11 mouse cellular contexts compared by ENCODE assay signal in the genomic region with DNA sequence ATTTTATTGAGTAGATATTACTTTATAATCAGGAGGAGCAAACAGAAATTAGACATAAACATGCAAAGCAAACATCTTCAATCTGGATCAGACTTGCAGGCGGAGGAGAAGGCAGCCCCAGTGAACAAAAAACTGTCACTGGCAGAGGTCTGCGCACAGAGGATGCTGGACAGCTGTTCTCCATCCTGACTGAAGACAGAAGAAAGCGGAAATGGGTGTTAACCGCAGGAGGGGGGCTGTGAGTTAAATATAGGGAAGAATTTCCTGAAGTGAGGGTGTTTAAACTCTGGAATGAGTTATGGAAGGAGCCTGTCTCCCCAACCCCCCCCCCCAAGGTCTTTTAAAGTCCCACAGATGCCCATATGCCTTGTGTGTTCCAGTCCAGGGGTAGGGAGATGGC.
DNase-seq lines count a peak whose midpoint lies in the region; ATAC-seq and TF ChIP-seq lines count a peak whose summit lies in the region.
"Had no signal": no experiment of that assay in that cellular context is flagged by ENCODE, and none has a peak within 500 bp of the region (broad histone marks: within the 10 kb centered on the region; RNA-seq: fewer than 3 reads in every experiment).

No protein-coding gene starts in this region.

- no peaks in the 10 kb centered on the region; the same call in 1 of the 2 replicates for H3K9me3 ChIP-seq in lung, embryonic 14.5 days (ENCODE audit: low read depth, low read length)
- no peaks in the 10 kb centered on the region for H3K9me3 ChIP-seq in limb, embryonic 13.5 days
- no peaks in the 10 kb centered on the region for H3K9me3 ChIP-seq in stomach, postnatal 0 days (ENCODE audit: control insufficient read depth, low read length)
- H3K9me3 ChIP-seq: forebrain, embryonic 12.5 days had no signal

- H3K9ac ChIP-seq in lung, embryonic 14.5 days, result no peak overlapping the region
- no peak overlapping the region for H3K9ac ChIP-seq in limb, embryonic 13.5 days
- no peak overlapping the region for H3K9ac ChIP-seq in stomach, postnatal 0 days (ENCODE audit: low read length)
- H3K9ac ChIP-seq: forebrain, embryonic 12.5 days had no signal

- no peaks in the 10 kb centered on the region for H3K36me3 ChIP-seq in lung, embryonic 14.5 days (ENCODE audit: insufficient read depth)
- H3K36me3 ChIP-seq in limb, embryonic 13.5 days, result no peaks in the 10 kb centered on the region
- no peaks in the 10 kb centered on the region for H3K36me3 ChIP-seq in stomach, postnatal 0 days (ENCODE audit: control insufficient read depth, insufficient read depth, low read length)
- H3K36me3 ChIP-seq: forebrain, embryonic 12.5 days; hindbrain, embryonic 10.5 days had no signal

- TF ChIP-seq POLR2A in lung, adult 2 months (IDR thresholded peaks at IDR 0.05; ENCODE audit: borderline replicate concordance, extremely low read depth, low read depth, low read length), result no peak

- DNase-seq in lung, embryonic 14.5 days, result peak; percentile 92
- DNase-seq in lung, adult 2 months, result no peak
- DNase-seq in heart, postnatal 4 days, result peak; percentile 55
- no peak for DNase-seq in stomach, postnatal 0 days (ENCODE audit: low spot score)
- DNase-seq in layer of hippocampus, adult 9-11 months, result no peak
- no peak for DNase-seq in cerebellum, adult 11-12 months
- no peak for DNase-seq in embryo, embryonic 11 days
- DNase-seq: cerebellum, postnatal 36 days had no signal

- ATAC-seq in lung, embryonic 14.5 days (ENCODE audit: insufficient read depth), result peak; percentile 78
- no peak for ATAC-seq in limb, embryonic 13.5 days (ENCODE audit: low FRiP score, low read depth)
- ATAC-seq in stomach, postnatal 0 days (ENCODE audit: low FRiP score, low TSS enrichment), result no peak; the same call in 1 of the 2 replicates

- peak overlapping the region; percentile 51; the same call in 1 of the 2 replicates for H3K27ac ChIP-seq in lung, embryonic 14.5 days (ENCODE audit: low read depth)
- H3K27ac ChIP-seq in limb, embryonic 13.5 days, result no peak overlapping the region; the same call in 1 of the 2 replicates
- 0 out of 2 replicates have a peak overlapping the region, but pooled peaks have one; percentile 18 for H3K27ac ChIP-seq in stomach, postnatal 0 days (replicated peaks)
- H3K27ac ChIP-seq: forebrain, embryonic 12.5 days; hindbrain, embryonic 10.5 days had no signal

- WGBS in lung, embryonic 14.5 days, result 39% methylated on average over 4 of the region's 4 CpGs
- WGBS in lung, adult 2 months, result 46% methylated on average over 4 of the region's 4 CpGs
- WGBS in limb, embryonic 13.5 days, result 31% methylated on average over 4 of the region's 4 CpGs
- 46% methylated on average over 4 of the region's 4 CpGs for WGBS in stomach, postnatal 0 days

- no peak for TF ChIP-seq EP300 in stomach, postnatal 0 days (optimal IDR thresholded peaks at IDR 0.05)

- peaks cover 42% of the 10 kb centered on the region for H3K4me1 ChIP-seq in lung, embryonic 14.5 days (ENCODE audit: insufficient read depth)
- H3K4me1 ChIP-seq in lung, adult 2 months (ENCODE audit: control insufficient read depth, insufficient read depth, low read length), result peaks cover 7% of the 10 kb centered on the region
- peaks cover 62% of the 10 kb centered on the region for H3K4me1 ChIP-seq in limb, embryonic 13.5 days
- H3K4me1 ChIP-seq in stomach, postnatal 0 days (replicated peaks; ENCODE audit: control insufficient read depth, insufficient read depth), result 0 out of 2 replicates have a peak, but pooled peaks cover 2% of the 10 kb centered on the region

- H3K27me3 ChIP-seq in lung, embryonic 14.5 days (ENCODE audit: insufficient read depth, low read length), result no peaks in the 10 kb centered on the region
- peaks cover 38% of the 10 kb centered on the region for H3K27me3 ChIP-seq in limb, embryonic 13.5 days
- H3K27me3 ChIP-seq in stomach, postnatal 0 days (ENCODE audit: control insufficient read depth, insufficient read depth, low read length), result no peaks in the 10 kb centered on the region
- H3K27me3 ChIP-seq: forebrain, embryonic 12.5 days had no signal

- no peak for TF ChIP-seq CTCF in lung, embryonic 14.5 days (IDR thresholded peaks at IDR 0.05; ENCODE audit: low read depth)
- no peak for TF ChIP-seq CTCF in lung, adult 2 months (IDR thresholded peaks at IDR 0.05; ENCODE audit: insufficient read depth, low read length)
- TF ChIP-seq CTCF in stomach, postnatal 0 days (IDR thresholded peaks at IDR 0.05; ENCODE audit: low read depth), result no peak

- H3K4me2 ChIP-seq in lung, embryonic 14.5 days, result no peak overlapping the region
- 0 out of 2 replicates have a peak overlapping the region, but pooled peaks have one; percentile 2 for H3K4me2 ChIP-seq in limb, embryonic 13.5 days (replicated peaks)
- no peak overlapping the region for H3K4me2 ChIP-seq in stomach, postnatal 0 days (replicated peaks; ENCODE audit: low read depth)
- H3K4me2 ChIP-seq: forebrain, embryonic 12.5 days had no signal

- no peak overlapping the region for H3K4me3 ChIP-seq in lung, embryonic 14.5 days (ENCODE audit: low read depth, low read length)
- H3K4me3 ChIP-seq in lung, adult 2 months (replicated peaks; ENCODE audit: extremely low read depth, low read depth, low read length), result no peak overlapping the region
- H3K4me3 ChIP-seq in limb, embryonic 13.5 days, result no peak overlapping the region
- no peak overlapping the region for H3K4me3 ChIP-seq in stomach, postnatal 0 days (ENCODE audit: low read depth, low read length)
- H3K4me3 ChIP-seq: forebrain, embryonic 12.5 days; hindbrain, embryonic 10.5 days had no signal

Comparison
In these comparisons a context has a peak if more than half of its experiments do, and no peak if none do; other contexts are left out.
1. DNase-seq: peak in lung, embryonic 14.5 days (single experiment) and heart, postnatal 4 days (single experiment); none in lung, adult 2 months (single experiment), stomach, postnatal 0 days (single experiment), layer of hippocampus, adult 9-11 months (single experiment), cerebellum, adult 11-12 months (single experiment) and embryo, embryonic 11 days (single experiment).